Mouse (Mus musculus) leukemia stem cell, adult 10-12 weeks (primary cell): ENCODE data around the gene Gm9803. TPM values are rescaled to one million over a fixed set of nuclear protein-coding genes. Genes with fewer than 3 reads are reported as not detected.

ENCODE experiments used
- polyA plus RNA-seq: library from polyadenylated mRNA; stranded (reverse); fragments of >175 nt; gene quantifications from 2 replicates; pipeline ENCODE4 v1.2.3, GENCODE M21; 2012; ENCODE audit warnings: low replicate concordance

Gene Gm9803
- polyA plus RNA-seq = 6.9 and 13.8 TPM in 2 replicates

DNA sequence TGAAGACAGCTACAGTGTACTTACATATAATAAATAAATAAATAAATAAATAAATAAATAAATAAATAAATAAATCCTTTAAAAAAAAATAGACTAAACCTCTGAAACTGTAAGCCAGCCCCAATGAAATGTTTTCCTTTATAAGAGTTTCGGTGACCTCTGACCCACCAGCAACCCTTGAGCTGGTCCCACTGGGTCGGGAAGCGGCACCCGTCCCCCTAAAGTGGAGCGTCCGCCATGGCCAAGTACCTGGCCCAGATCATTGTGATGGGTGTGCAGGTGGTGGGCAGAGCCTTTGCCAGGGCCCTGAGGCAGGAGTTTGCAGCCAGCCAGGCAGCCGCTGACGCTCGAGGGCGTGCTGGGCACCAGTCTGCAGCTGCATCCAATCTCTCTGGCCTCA is at the start of gene Gm9803:
TSS of gene Gm9803 (plus strand) at position 154 of the 400 bp plus-strand sequence.

GRCm38 (mm10) chr10:43478751-43479435 is 45.0 kb upstream of the Gm9803 start, which contains the start of gene Bend3:
Gene Bend3 (plus strand): TSS chr10:43478831.

GRCm38 (mm10) chr10:43540442-43541152 is 16.7 kb downstream of the Gm9803 start, which contains the start of gene 1700021F05Rik:
Gene 1700021F05Rik (minus strand): TSS chr10:43540994.

Other genes starting within 250 kb of the Gm9803 start
- gene Bend3, start 45.3 kb upstream of the Gm9803 start, polyA plus RNA-seq = 6.3 and 7.5 TPM in 2 replicates
- 5.3 and 11.0 TPM in 2 replicates for gene 1700021F05Rik, start 16.9 kb downstream of the Gm9803 start, polyA plus RNA-seq
- 362 and 981 TPM in 2 replicates for gene Cd24a, start 54.2 kb downstream of the Gm9803 start, polyA plus RNA-seq